ENCODE assay signal across 18 mouse cellular contexts in genomic region chr15:98514146-98514545, GRCm38 (mm10). TPM values are rescaled to one million over a fixed set of nuclear protein-coding genes. Genes with fewer than 3 reads are reported as not detected.
DNase-seq lines count a peak whose midpoint lies in the region; ATAC-seq and TF ChIP-seq lines count a peak whose summit lies in the region.
"Had no signal": no experiment of that assay in that cellular context is flagged by ENCODE, and none has a peak within 500 bp of the region (broad histone marks: within the 10 kb centered on the region; RNA-seq: fewer than 3 reads in every experiment).

No protein-coding gene starts in this region.

- TF ChIP-seq CTCF in G1E (IDR thresholded peaks at IDR 0.05; ENCODE audit: low read depth, low read length): no peak

- peaks cover 5% of the 10 kb centered on the region; the same call in 1 of the 2 replicates for H3K27me3 ChIP-seq in G1E (ENCODE audit: insufficient read depth, low read length)
- H3K27me3 ChIP-seq in hindbrain, embryonic 10.5 days (ENCODE audit: insufficient read depth, poor library complexity, severe bottlenecking): no peaks in the 10 kb centered on the region
- H3K27me3 ChIP-seq: forebrain, embryonic 15.5 days; heart, embryonic 13.5 days; limb, embryonic 13.5 days had no signal

- no peaks in the 10 kb centered on the region for H3K9me3 ChIP-seq in G1E (replicated peaks)
- H3K9me3 ChIP-seq in hindbrain, embryonic 10.5 days: no peaks in the 10 kb centered on the region
- H3K9me3 ChIP-seq: forebrain, embryonic 15.5 days; heart, embryonic 13.5 days; limb, embryonic 13.5 days had no signal

- H3K4me3 ChIP-seq in G1E (ENCODE audit: low read depth, low read length): no peak overlapping the region
- H3K4me3 ChIP-seq in macrophage (ENCODE audit: inconsistent target): no peak overlapping the region
- H3K4me3 ChIP-seq in hindbrain, embryonic 10.5 days: no peak overlapping the region
- H3K4me3 ChIP-seq: forebrain, embryonic 15.5 days; heart, embryonic 13.5 days; limb, embryonic 13.5 days had no signal

- peak overlapping the region; percentile 90 for H3K27ac ChIP-seq in macrophage
- no peak overlapping the region for H3K27ac ChIP-seq in hindbrain, embryonic 10.5 days
- H3K27ac ChIP-seq: forebrain, embryonic 15.5 days; heart, embryonic 13.5 days; limb, embryonic 13.5 days had no signal

- H3K79me2 ChIP-seq in macrophage (ENCODE audit: inconsistent target): no peaks in the 10 kb centered on the region

- H3K36me3 ChIP-seq in G1E (replicated peaks) (peaks cover 19% of the 10 kb centered on the region), macrophage (ENCODE audit: inconsistent target) (peaks cover 4% of the 10 kb centered on the region)
- H3K36me3 ChIP-seq in hindbrain, embryonic 10.5 days: peaks cover 30% of the 10 kb centered on the region

- peaks cover 50% of the 10 kb centered on the region for H3K4me1 ChIP-seq in G1E (ENCODE audit: insufficient read depth, low read depth, low read length)
- H3K4me1 ChIP-seq in hindbrain, embryonic 10.5 days (replicated peaks): peaks cover 24% of the 10 kb centered on the region

- 25% methylated on average over 8 of the region's 8 CpGs for WGBS in macrophage (ENCODE audit: missing documents)
- 84% methylated on average over 8 of the region's 8 CpGs for WGBS in hindbrain, embryonic 10.5 days

- peak; percentile 80 for DNase-seq in CD4-positive helper T cell, adult 2 months (ENCODE audit: low read depth, low spot score)
- no peak for DNase-seq in G1E (ENCODE audit: low spot score)
- peak; percentile 68 for DNase-seq in thymus, postnatal 0 days (ENCODE audit: low spot score)
- DNase-seq in hindbrain, embryonic 10.5 days (ENCODE audit: low spot score): no peak
- DNase-seq in neural tube, embryonic 10.5 days (ENCODE audit: extremely low spot score, low spot score): no peak
- DNase-seq in frontal cortex, postnatal 10 days (ENCODE audit: low spot score in 2 of 2): no peak
- DNase-seq: cerebellum, adult 11-12 months; gastrocnemius, postnatal 10 days; kidney, postnatal 25 days; liver, postnatal 0 days had no signal

- ATAC-seq in G1E (ENCODE audit: extremely low read depth, insufficient number of reproducible peaks, low FRiP score, poor library complexity, severe bottlenecking): 0 out of 2 replicates have a peak, but pooled peaks have one; percentile 9
- ATAC-seq: forebrain, embryonic 15.5 days; intestine, embryonic 16.5 days; liver, postnatal 0 days had no signal

RNA-seq across cellular contexts. Expression of gene Kansl2, which starts 19.9 kb away (rescaled TPM):
- total RNA-seq in G1E (2014; fragmentation: Nextera tagmentation) (26.9 and 39.8 TPM in 2 replicates), G1E (2017) (49.1 and 50.4 TPM in 2 replicates)
- polyA plus RNA-seq in G1E (2012) (44.3 and 52.5 TPM in 2 replicates), macrophage (2018) (17.8 to 41.1 TPM (median 31.9 TPM) in 3 replicates)
- 10 to 100 TPM; 24.1 to 84.7 (median 43.2) TPM for total RNA-seq in macrophage (2018; cell fraction: chromatin; rRNA removed)
- total RNA-seq in macrophage (2018; cell fraction: cytosol; rRNA removed): 10 to 100 TPM; 14.4 to 34.4 (median 22.4) TPM
- total RNA-seq in macrophage (2018; cell fraction: nucleus; rRNA removed): 10 to 100 TPM; 14.8 to 97.7 (median 33.0) TPM
- polyA plus RNA-seq in thymus, postnatal 0 days (2015; fragmentation: Nextera tagmentation; extraction: Ambion mirVana): 98.8 and 108 TPM in 2 replicates
- 134 and 151 TPM in 2 replicates for polyA plus RNA-seq in hindbrain, embryonic 10.5 days (2016; fragmentation: Nextera tagmentation; extraction: Ambion mirVana)

RNA-seq across cellular contexts. Expression of gene Olfr279, which starts 21.9 kb away (rescaled TPM):
- total RNA-seq in G1E (2014; fragmentation: Nextera tagmentation) (not detected in 2 replicates), G1E (2017) (0.11 and 0.17 TPM in 2 replicates)
- polyA plus RNA-seq in G1E (2012) (not detected in 2 replicates), macrophage (2018) (not detected in 3 replicates)
- not detected for total RNA-seq in macrophage (2018; cell fraction: chromatin; rRNA removed)
- not detected for total RNA-seq in macrophage (2018; cell fraction: cytosol; rRNA removed)
- not detected for total RNA-seq in macrophage (2018; cell fraction: nucleus; rRNA removed)
- not detected in 2 replicates for polyA plus RNA-seq in thymus, postnatal 0 days (2015; fragmentation: Nextera tagmentation; extraction: Ambion mirVana)
- not detected in 2 replicates for polyA plus RNA-seq in hindbrain, embryonic 10.5 days (2016; fragmentation: Nextera tagmentation; extraction: Ambion mirVana)
- total RNA-seq: gastrocnemius, postnatal 10 days; monocyte, adult 5-6 weeks had no signal
- polyA plus RNA-seq: forebrain, embryonic 15.5 days; heart, embryonic 13.5 days; hindbrain, embryonic 11.5 days; intestine, embryonic 16.5 days; limb, embryonic 13.5 days; liver, postnatal 0 days had no signal

RNA-seq across cellular contexts. Expression of gene Lalba, which starts 31.6 kb away (rescaled TPM):
- total RNA-seq in G1E (2014; fragmentation: Nextera tagmentation) (not detected in 2 replicates), G1E (2017) (not detected in 2 replicates)
- polyA plus RNA-seq in G1E (2012) (not detected in 2 replicates), macrophage (2018) (not detected in 3 replicates)
- not detected for total RNA-seq in macrophage (2018; cell fraction: chromatin; rRNA removed)
- total RNA-seq in macrophage (2018; cell fraction: cytosol; rRNA removed): not detected
- total RNA-seq in macrophage (2018; cell fraction: nucleus; rRNA removed): not detected
- 0.18 TPM in 1 of 2 replicates, not detected in the other for polyA plus RNA-seq in thymus, postnatal 0 days (2015; fragmentation: Nextera tagmentation; extraction: Ambion mirVana)
- 0.22 and 0.48 TPM in 2 replicates for polyA plus RNA-seq in hindbrain, embryonic 10.5 days (2016; fragmentation: Nextera tagmentation; extraction: Ambion mirVana)
- total RNA-seq: layer of hippocampus, postnatal 25 days; monocyte, adult 5-6 weeks had no signal
- polyA plus RNA-seq: forebrain, embryonic 15.5 days; heart, embryonic 13.5 days; hindbrain, embryonic 11.5 days; intestine, embryonic 16.5 days; liver, postnatal 0 days had no signal

RNA-seq across cellular contexts. Expression of gene OR5BS1P, which starts 44.5 kb away (rescaled TPM):
- total RNA-seq in G1E (2014; fragmentation: Nextera tagmentation) (not detected in 2 replicates), G1E (2017) (0.06 and 0.11 TPM in 2 replicates)
- polyA plus RNA-seq in G1E (2012) (not detected in 2 replicates), macrophage (2018) (not detected in 3 replicates)
- not detected for total RNA-seq in macrophage (2018; cell fraction: chromatin; rRNA removed)
- not detected for total RNA-seq in macrophage (2018; cell fraction: cytosol; rRNA removed)
- total RNA-seq in macrophage (2018; cell fraction: nucleus; rRNA removed): not detected
- polyA plus RNA-seq in thymus, postnatal 0 days (2015; fragmentation: Nextera tagmentation; extraction: Ambion mirVana): 0.03 TPM in 1 of 2 replicates, not detected in the other
- not detected in 2 replicates for polyA plus RNA-seq in hindbrain, embryonic 10.5 days (2016; fragmentation: Nextera tagmentation; extraction: Ambion mirVana)
- total RNA-seq: gastrocnemius, postnatal 10 days; layer of hippocampus, postnatal 25 days; monocyte, adult 5-6 weeks had no signal
- polyA plus RNA-seq: forebrain, embryonic 15.5 days; heart, embryonic 13.5 days; hindbrain, embryonic 11.5 days; intestine, embryonic 16.5 days; limb, embryonic 13.5 days; liver, postnatal 0 days had no signal

RNA-seq across cellular contexts. Expression of gene Ccnt1, which starts 56.6 kb away (rescaled TPM):
- total RNA-seq in G1E (2014; fragmentation: Nextera tagmentation): 76.1 and 84.6 TPM in 2 replicates
- 74.6 and 78.2 TPM in 2 replicates for total RNA-seq in G1E (2017)
- 5.7 and 6.4 TPM in 2 replicates for polyA plus RNA-seq in G1E (2012)
- 100 to 1,000 TPM in 22 of 26 experiments, 10 to 100 TPM in 4; 92.6 to 179 (median 113) TPM for total RNA-seq in macrophage (2018; cell fraction: chromatin; rRNA removed)
- 10 to 100 TPM; 27.8 to 44.6 (median 35.7) TPM for total RNA-seq in macrophage (2018; cell fraction: cytosol; rRNA removed)
- total RNA-seq in macrophage (2018; cell fraction: nucleus; rRNA removed): 100 to 1,000 TPM in 8 of 26 experiments, 10 to 100 TPM in 18; 72.7 to 126 (median 94.3) TPM
- 15.6 to 24.0 TPM (median 18.9 TPM) in 3 replicates for polyA plus RNA-seq in macrophage (2018)
- polyA plus RNA-seq in thymus, postnatal 0 days (2015; fragmentation: Nextera tagmentation; extraction: Ambion mirVana): 51.1 and 55.8 TPM in 2 replicates
- 53.7 and 57.6 TPM in 2 replicates for polyA plus RNA-seq in hindbrain, embryonic 10.5 days (2016; fragmentation: Nextera tagmentation; extraction: Ambion mirVana)

Comparison
In these comparisons a context has a peak if more than half of its experiments do, and no peak if none do; other contexts are left out.
1. DNase-seq: peak in CD4-positive helper T cell, adult 2 months (single experiment) and thymus, postnatal 0 days (single experiment); none in G1E (single experiment), hindbrain, embryonic 10.5 days (single experiment), neural tube, embryonic 10.5 days (single experiment) and frontal cortex, postnatal 10 days (0 of 2).